Mouse (Mus musculus) ES-Bruce4 (cell line): ENCODE measurements around the gene Numbl. TPM values are rescaled to one million over a fixed set of nuclear protein-coding genes. Genes with fewer than 3 reads are reported as not detected.

Experiments
- H3K27ac ChIP-seq: 2 replicates; pipeline ENCODE4 v1.5.1; 2012; ENCODE audit warnings: low read length, inconsistent platforms; ENCODE audit not compliant: insufficient read depth
- H3K27me3 ChIP-seq: 2 replicates; pipeline ENCODE4 v1.6.1; 2012; ENCODE audit warnings: mild to moderate bottlenecking, low read length, inconsistent platforms; ENCODE audit not compliant: control insufficient read depth, poor library complexity, insufficient read depth, severe bottlenecking
- H3K36me3 ChIP-seq: 2 replicates; pipeline ENCODE4 v1.6.1; 2012; ENCODE audit warnings: inconsistent platforms, mild to moderate bottlenecking, low read length, moderate library complexity; ENCODE audit not compliant: control insufficient read depth, poor library complexity, insufficient read depth, severe bottlenecking
- H3K4me1 ChIP-seq: one replicate; pipeline ENCODE4 v1.8.1; 2011; ENCODE audit warnings: low read length; ENCODE audit not compliant: control insufficient read depth, insufficient read depth
- H3K4me3 ChIP-seq: 2 replicates; pipeline ENCODE4 v1.5.1; 2011; ENCODE audit warnings: low read depth, mild to moderate bottlenecking, low read length
- H3K9ac ChIP-seq: 2 replicates; pipeline ENCODE4 v1.6.1; 2012; ENCODE audit warnings: low read depth, mild to moderate bottlenecking, inconsistent platforms; ENCODE audit not compliant: poor library complexity, severe bottlenecking
- H3K9me3 ChIP-seq: replicated peaks from 2 replicates; pipeline ENCODE4 v1.6.1; 2012; ENCODE audit warnings: mild to moderate bottlenecking, low read length, inconsistent platforms; ENCODE audit not compliant: control insufficient read depth, poor library complexity, insufficient read depth, severe bottlenecking
- CTCF ChIP-seq: IDR thresholded peaks from one replicate; pipeline ENCODE4 v1.8.1; 2011; ENCODE audit warnings: low read depth, low read length
- EP300 ChIP-seq: IDR thresholded peaks from 2 replicates; pipeline ENCODE4 v1.6.1; 2011; ENCODE audit warnings: low read depth, low read length; ENCODE audit not compliant: insufficient read depth
- POLR2A ChIP-seq: IDR thresholded peaks from one replicate; pipeline ENCODE4 v1.8.1; 2011; ENCODE audit warnings: low read length; ENCODE audit not compliant: insufficient read depth
- polyA plus RNA-seq: library from polyadenylated mRNA; stranded (reverse); fragments of >200 nt; gene quantifications from 2 replicates; pipeline ENCODE4 v1.2.4, GENCODE M21; 2011; ENCODE audit warnings: low read depth; ENCODE audit not compliant: missing spikeins, insufficient read depth, insufficient read length

Numbl gene
- polyA plus RNA-seq, 1 experiment = 32.9 TPM

DNA sequence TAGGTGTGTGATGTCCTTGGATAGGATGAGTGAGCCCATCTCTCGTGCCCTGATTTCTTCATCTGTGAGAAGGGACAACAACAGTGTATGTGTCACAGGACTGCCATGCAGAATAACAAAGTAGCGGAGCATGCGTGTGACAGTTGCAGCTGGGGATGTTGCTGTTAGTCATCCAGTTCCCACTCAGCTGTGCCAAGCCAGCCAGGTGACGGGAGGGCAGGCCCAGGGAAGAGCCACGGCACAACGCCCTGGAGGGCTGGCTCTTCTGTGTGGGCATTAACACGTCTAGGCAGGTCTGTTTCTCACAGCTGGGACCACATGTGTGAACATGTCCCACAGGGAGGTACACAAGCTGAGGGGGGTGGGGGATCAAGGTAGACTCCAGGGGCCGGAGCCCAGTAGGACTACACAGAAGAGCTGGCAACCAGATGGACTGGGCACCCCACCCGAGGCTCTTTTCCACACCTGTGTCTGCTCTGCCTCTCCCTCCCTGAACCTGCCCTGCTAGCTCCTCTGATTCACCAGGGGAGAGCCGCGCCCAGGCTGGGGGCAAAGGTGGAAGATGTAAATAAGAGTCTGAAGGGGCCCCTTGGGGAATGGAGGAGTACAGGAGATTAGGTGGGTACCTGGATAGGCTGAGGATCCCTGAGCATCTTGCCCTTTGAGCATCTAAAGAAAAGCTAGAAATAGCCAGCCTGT lies 33.2 kb upstream of the Numbl start:
- Histone ChIP-seq H3K4me1 (peaks cover 9% of the 10 kb centered on the region), H3K36me3 (no peaks in the 10 kb centered on the region), H3K9ac (0 out of 2 replicates have a peak overlapping the region, but pooled peaks have one; percentile 22), H3K27ac (peak overlapping the region; percentile 23), H3K27me3 (no peaks in the 10 kb centered on the region), H3K4me3 (no peak overlapping the region), H3K9me3 (no peaks in the 10 kb centered on the region)
- TF ChIP-seq CTCF (no peak), EP300 (no peak), POLR2A (no peak)

DNA sequence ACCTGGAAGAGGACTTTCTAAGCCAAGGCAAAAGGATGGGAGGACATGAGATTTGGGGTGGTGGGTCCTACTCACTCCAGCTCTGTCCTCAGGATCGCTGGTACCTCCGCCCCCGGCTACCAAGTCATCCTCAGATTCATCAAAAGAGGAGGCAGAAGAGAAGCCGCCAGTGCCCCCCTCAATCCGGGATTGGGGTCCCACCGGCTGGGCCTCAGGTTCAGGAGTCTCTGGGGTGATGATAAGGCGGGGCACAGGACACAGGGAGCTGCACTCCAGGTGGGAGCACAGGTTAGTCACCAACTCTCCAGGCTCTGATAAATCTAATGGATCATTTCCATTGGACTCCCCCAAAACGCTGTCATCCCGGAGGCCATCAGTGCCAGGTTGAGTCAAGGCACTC lies 31.0 kb upstream of the Numbl start:
- H3K4me3 ChIP-seq = peak overlapping the region; percentile 73
- no peaks in the 10 kb centered on the region for H3K36me3 ChIP-seq
- peak overlapping the region; percentile 77 for H3K9ac ChIP-seq
- H3K27me3 ChIP-seq = no peaks in the 10 kb centered on the region
- H3K4me1 ChIP-seq = peaks cover 7% of the 10 kb centered on the region
- no peak overlapping the region for H3K27ac ChIP-seq
- TF ChIP-seq POLR2A (no peak), EP300 (no peak), CTCF (no peak)
- no peaks in the 10 kb centered on the region for H3K9me3 ChIP-seq

DNA sequence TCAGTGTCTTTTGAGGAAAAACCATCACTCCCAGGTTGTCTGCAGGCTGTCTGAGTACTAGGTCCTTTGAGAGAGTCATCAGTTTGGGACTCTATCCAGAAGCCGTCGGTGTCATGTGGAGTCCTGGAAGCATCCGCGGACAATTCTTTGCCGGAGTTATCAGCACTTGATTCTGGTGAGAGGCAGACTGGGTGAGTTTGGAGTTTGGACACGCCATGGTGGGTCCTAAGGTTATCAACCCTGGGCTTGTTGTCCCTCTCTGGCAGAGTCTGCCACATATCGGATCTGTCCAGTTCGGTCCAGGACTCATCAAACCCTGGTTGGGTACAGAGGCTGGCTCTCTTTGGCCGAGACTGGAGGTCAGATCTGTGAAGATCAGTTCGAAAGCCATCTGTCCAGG lies 30.6 kb upstream of the Numbl start:
- peak overlapping the region; percentile 77 for H3K9ac ChIP-seq
- TF ChIP-seq EP300 (no peak), POLR2A (no peak), CTCF (no peak)
- no peaks in the 10 kb centered on the region for H3K36me3 ChIP-seq
- H3K4me1 ChIP-seq = peaks cover 7% of the 10 kb centered on the region
- H3K4me3 ChIP-seq = peak overlapping the region; percentile 73
- no peaks in the 10 kb centered on the region for H3K27me3 ChIP-seq
- no peak overlapping the region for H3K27ac ChIP-seq
- H3K9me3 ChIP-seq = no peaks in the 10 kb centered on the region

DNA sequence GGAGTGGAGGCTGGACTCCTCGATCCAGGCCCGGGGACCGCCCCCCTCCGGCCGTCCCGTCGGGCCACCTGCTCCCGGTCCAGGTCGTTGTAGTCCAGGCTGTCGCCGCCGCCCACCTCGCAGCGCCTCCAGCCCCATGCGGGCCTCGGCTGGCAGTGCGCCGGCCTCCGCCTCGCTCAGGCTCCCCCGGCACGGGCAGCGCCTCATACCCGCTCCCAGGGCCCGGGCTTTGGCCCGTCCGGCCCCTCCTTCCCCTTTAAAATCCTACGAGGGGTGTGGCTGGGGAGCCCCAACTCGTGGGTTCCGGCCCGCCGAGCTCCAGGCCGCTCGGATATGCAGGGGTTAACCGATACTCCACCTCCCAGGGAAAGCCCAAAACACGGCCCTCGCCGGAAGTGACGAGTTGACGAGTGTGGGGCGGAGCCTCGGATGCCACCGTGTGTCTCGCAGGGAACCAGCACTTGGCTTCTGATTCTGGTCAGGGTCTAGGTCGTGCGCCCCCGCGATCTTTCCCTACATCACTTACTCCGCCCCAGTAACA lies 29.9 kb upstream of the Numbl start, which contains the start of gene Itpkc:
Itpkc (minus strand) TSS at position 381 of the 541 bp plus-strand sequence.
- Histone ChIP-seq H3K9me3 (no peaks in the 10 kb centered on the region), H3K9ac (peak within 1 kb of the TSS; percentile 77), H3K4me1 (peaks cover 5% of the 10 kb centered on the region), H3K27ac (peak within 1 kb of the TSS; percentile 85), H3K27me3 (no peaks in the 10 kb centered on the region), H3K36me3 (no peaks in the 10 kb centered on the region), H3K4me3 (peak within 1 kb of the TSS; percentile 73)
- no peak for TF ChIP-seq CTCF
- TF ChIP-seq POLR2A = peak; percentile 94
- TF ChIP-seq EP300 = 0 out of 2 replicates have a peak, but pooled peaks have one; percentile 27

DNA sequence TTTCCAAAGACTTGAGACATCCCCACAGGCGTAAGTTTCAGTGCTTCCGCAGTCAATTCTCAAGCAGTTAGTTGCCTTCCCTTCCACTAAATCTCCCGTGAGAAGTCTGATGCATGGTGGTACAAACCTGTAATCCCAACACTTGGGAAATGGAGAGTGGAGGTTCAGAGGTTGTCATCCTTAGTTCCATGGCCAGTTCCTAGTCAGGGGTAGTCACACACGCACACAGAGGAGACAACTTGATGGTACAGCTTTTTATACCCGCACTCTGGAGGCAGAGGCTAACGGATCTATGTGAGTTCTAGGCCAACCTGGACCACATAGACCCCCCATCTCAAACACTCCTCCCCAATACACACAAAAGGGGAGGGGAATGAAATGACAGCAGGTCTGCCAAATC lies 29.4 kb upstream of the Numbl start:
- no peaks in the 10 kb centered on the region for H3K9me3 ChIP-seq
- H3K9ac ChIP-seq = peak overlapping the region; percentile 77
- no peak for TF ChIP-seq CTCF
- no peak for TF ChIP-seq POLR2A
- no peak for TF ChIP-seq EP300
- peak overlapping the region; percentile 85 for H3K27ac ChIP-seq
- no peaks in the 10 kb centered on the region for H3K36me3 ChIP-seq
- H3K4me1 ChIP-seq = peaks cover 3% of the 10 kb centered on the region
- peak overlapping the region; percentile 73 for H3K4me3 ChIP-seq
- H3K27me3 ChIP-seq = no peaks in the 10 kb centered on the region

DNA sequence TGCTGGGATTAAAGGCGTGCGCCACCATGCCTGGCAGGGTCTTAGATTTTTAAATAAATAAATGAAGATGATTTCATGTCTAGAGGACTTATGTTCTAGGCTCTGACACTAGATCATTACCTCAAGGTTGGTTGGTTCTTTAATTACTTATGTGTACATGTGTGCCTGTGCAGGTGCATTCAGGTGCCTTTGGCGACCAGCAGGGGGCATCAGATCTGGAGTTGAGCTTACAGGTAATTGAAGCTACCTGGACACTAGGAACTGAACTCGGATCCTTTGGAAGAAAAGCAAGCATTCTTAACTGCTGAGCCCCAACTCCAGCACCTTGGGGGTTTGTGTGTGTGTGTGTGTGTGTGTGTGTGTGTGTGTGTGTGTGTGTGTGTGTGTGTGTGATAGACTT lies 27.5 kb upstream of the Numbl start:
- Histone ChIP-seq H3K27me3 (no peaks in the 10 kb centered on the region), H3K9ac (no peak overlapping the region), H3K36me3 (no peaks in the 10 kb centered on the region), H3K27ac (no peak overlapping the region), H3K9me3 (no peaks in the 10 kb centered on the region), H3K4me3 (no peak overlapping the region), H3K4me1 (peaks cover 5% of the 10 kb centered on the region)
- TF ChIP-seq EP300 (no peak), CTCF (peak; percentile 81), POLR2A (no peak)
